Mouse (Mus musculus) embryo, embryonic 10.5 days (tissue): ENCODE measurements around the gene Idh1.

Experiments
- DNase-seq: peaks from one replicate; pipeline ENCODE4 v3.0.0-alpha.2; 2015; ENCODE audit warnings: low spot score

Idh1 gene

GRCm38 (mm10) chr1:65112807-65113196 lies 73.5 kb downstream of the Idh1 start:
- peak; percentile 35 for DNase-seq

GRCm38 (mm10) chr1:65112031-65112806 lies 74.1 kb downstream of the Idh1 start:
- DNase-seq: peak; percentile 96

GRCm38 (mm10) chr1:65109756-65110435 lies 76.4 kb downstream of the Idh1 start:
- DNase-seq: no peak

- DNase-seq: no peak
Observed at GRCm38 (mm10) chr1:65109196-65109595, 77.1 kb downstream of the Idh1 start.
